Mouse (Mus musculus) forebrain, embryonic 11.5 days (tissue): Measurements from ENCODE around the gene Rnft2. TPM values are rescaled to one million over a fixed set of nuclear protein-coding genes. Genes with fewer than 3 reads are reported as not detected.

ENCODE experiments used
- ATAC-seq: fragments of 200-750 bp; cut with Nextera tagmentation; replicated peaks from 2 replicates; pipeline ENCODE4 v1.8.0; 2017; ENCODE audit warnings: moderate TSS enrichment; ENCODE audit not compliant: low FRiP score
- DNase-seq: peaks from one replicate; pipeline ENCODE4 v3.0.0-alpha.2; 2017; ENCODE audit warnings: low spot score
- H3K27ac ChIP-seq: fragments of 300-500 bp; sonication (generic); 2 replicates; pipeline ENCODE4 v1.5.1; 2014; ENCODE audit warnings: low read depth, low read length
- H3K27me3 ChIP-seq: fragments of 300-500 bp; sonication (generic); 2 replicates; pipeline ENCODE4 v1.6.1; 2014; ENCODE audit warnings: mild to moderate bottlenecking, low read length, mixed read lengths; ENCODE audit not compliant: control insufficient read depth, insufficient read depth
- H3K36me3 ChIP-seq: fragments of 300-500 bp; sonication (generic); 2 replicates; pipeline ENCODE4 v1.6.1; 2014; ENCODE audit warnings: mild to moderate bottlenecking, low read length, moderate library complexity, mixed read lengths; ENCODE audit not compliant: control insufficient read depth, insufficient read depth
- H3K4me1 ChIP-seq: fragments of 300-500 bp; sonication (generic); replicated peaks from 2 replicates; pipeline ENCODE4 v1.6.1; 2014; ENCODE audit warnings: low read length, mixed read lengths; ENCODE audit not compliant: control insufficient read depth, insufficient read depth
- H3K4me2 ChIP-seq: fragments of 300-500 bp; sonication (generic); 2 replicates; pipeline ENCODE4 v1.6.1; 2014; ENCODE audit warnings: low read depth, mild to moderate bottlenecking, low read length, moderate library complexity, mixed read lengths; ENCODE audit not compliant: severe bottlenecking
- H3K4me3 ChIP-seq: fragments of 300-500 bp; sonication (generic); 2 replicates; pipeline ENCODE4 v1.5.1; 2014; ENCODE audit warnings: low read depth, low read length
- H3K9ac ChIP-seq: fragments of 300-500 bp; sonication (generic); 2 replicates; pipeline ENCODE4 v1.6.1; 2014; ENCODE audit warnings: low read length
- H3K9me3 ChIP-seq: fragments of 300-500 bp; sonication (generic); 2 replicates; pipeline ENCODE4 v1.6.1; 2016; ENCODE audit warnings: low read length, mixed read lengths; ENCODE audit not compliant: control insufficient read depth
- WGBS: fragments of 180-500 bp; shearing (Covaris S2); extraction: QIAGEN DNeasy Blood & Tissue Kit; methylation state at CpG from one replicate; pipeline ENCODE4 v1.1.7; 2014; 5-methylcytosine and 5-hydroxymethylcytosine counted together
- polyA plus RNA-seq: library from polyadenylated mRNA; unstranded; fragments of >200 nt; fragmentation: Nextera tagmentation; extraction: Ambion mirVana; gene quantifications from 2 replicates; pipeline ENCODE4 v1.2.1, GENCODE M21; 2014

The Rnft2 gene
- polyA plus RNA-seq, 1 experiment from 2014 or later, result 6.2 TPM

GRCm38 (mm10) chr5:118260055-118260454 is 15.1 kb upstream of the Rnft2 start:
- WGBS, result 88% methylated on average over 10 of the region's 10 CpGs
- DNase-seq (no peak), ATAC-seq (no peak)
- Histone ChIP-seq H3K4me3 (no peak overlapping the region), H3K27me3 (no peaks in the 10 kb centered on the region), H3K27ac (no peak overlapping the region), H3K36me3 (peaks cover 6% of the 10 kb centered on the region; the same call in 1 of the 2 replicates), H3K4me2 (no peak overlapping the region), H3K4me1 (no peaks in the 10 kb centered on the region), H3K9me3 (no peaks in the 10 kb centered on the region), H3K9ac (no peak overlapping the region)

GRCm38 (mm10) chr5:118259636-118260035 is 14.7 kb upstream of the Rnft2 start:
- no peak for ATAC-seq
- no peak for DNase-seq
- 86% methylated on average over 6 of the region's 6 CpGs for WGBS
- H3K4me1 ChIP-seq, result no peaks in the 10 kb centered on the region
- H3K4me2 ChIP-seq, result no peak overlapping the region
- no peaks in the 10 kb centered on the region for H3K27me3 ChIP-seq
- no peak overlapping the region for H3K4me3 ChIP-seq
- H3K36me3 ChIP-seq, result peaks cover 6% of the 10 kb centered on the region; the same call in 1 of the 2 replicates
- no peak overlapping the region for H3K27ac ChIP-seq
- H3K9ac ChIP-seq, result no peak overlapping the region
- no peaks in the 10 kb centered on the region for H3K9me3 ChIP-seq

- Histone ChIP-seq H3K36me3 (peaks cover 6% of the 10 kb centered on the region; the same call in 1 of the 2 replicates), H3K27me3 (no peaks in the 10 kb centered on the region), H3K9ac (no peak overlapping the region), H3K9me3 (no peaks in the 10 kb centered on the region), H3K4me2 (no peak overlapping the region), H3K4me3 (no peak overlapping the region), H3K4me1 (no peaks in the 10 kb centered on the region), H3K27ac (no peak overlapping the region)
- ATAC-seq, result no peak
- 67% methylated on average over 6 of the region's 6 CpGs for WGBS
- DNase-seq, result no peak
These were observed 14.2 kb upstream of the Rnft2 start for GRCm38 (mm10) chr5:118259152-118259551.

GRCm38 (mm10) chr5:118256981-118257380 is 12.1 kb upstream of the Rnft2 start:
- no peak overlapping the region for H3K9ac ChIP-seq
- peaks cover 6% of the 10 kb centered on the region; the same call in 1 of the 2 replicates for H3K36me3 ChIP-seq
- no peak for ATAC-seq
- no peaks in the 10 kb centered on the region for H3K9me3 ChIP-seq
- H3K27me3 ChIP-seq, result no peaks in the 10 kb centered on the region
- no peaks in the 10 kb centered on the region for H3K4me1 ChIP-seq
- WGBS, result 89% methylated on average over 4 of the region's 4 CpGs
- no peak overlapping the region for H3K4me2 ChIP-seq
- H3K27ac ChIP-seq, result no peak overlapping the region
- no peak for DNase-seq
- H3K4me3 ChIP-seq, result no peak overlapping the region

- 91% methylated on average over 3 of the region's 3 CpGs for WGBS
- H3K9ac ChIP-seq, result no peak overlapping the region
- no peak overlapping the region for H3K27ac ChIP-seq
- no peak for DNase-seq
- no peak overlapping the region for H3K4me2 ChIP-seq
- no peak overlapping the region for H3K4me3 ChIP-seq
- H3K4me1 ChIP-seq, result no peaks in the 10 kb centered on the region
- no peaks in the 10 kb centered on the region for H3K9me3 ChIP-seq
- H3K27me3 ChIP-seq, result no peaks in the 10 kb centered on the region
- peaks cover 3% of the 10 kb centered on the region; the same call in 1 of the 2 replicates for H3K36me3 ChIP-seq
- ATAC-seq, result no peak
These were observed 8.6 kb upstream of the Rnft2 start for GRCm38 (mm10) chr5:118253551-118253950.

GRCm38 (mm10) chr5:118250987-118251386 is 6.1 kb upstream of the Rnft2 start:
- Histone ChIP-seq H3K27ac (no peak overlapping the region), H3K36me3 (no peaks in the 10 kb centered on the region; the same call in 1 of the 2 replicates), H3K27me3 (no peaks in the 10 kb centered on the region), H3K4me2 (no peak overlapping the region), H3K4me3 (no peak overlapping the region), H3K9ac (no peak overlapping the region), H3K9me3 (no peaks in the 10 kb centered on the region), H3K4me1 (peaks cover 5% of the 10 kb centered on the region; the same call in 1 of the 2 replicates)
- DNase-seq, result no peak
- ATAC-seq, result no peak
- 78% methylated on average over 7 of the region's 7 CpGs for WGBS

- Histone ChIP-seq H3K27me3 (no peaks in the 10 kb centered on the region), H3K9ac (no peak overlapping the region), H3K9me3 (no peaks in the 10 kb centered on the region), H3K27ac (no peak overlapping the region), H3K4me1 (peaks cover 8% of the 10 kb centered on the region; the same call in 1 of the 2 replicates), H3K36me3 (no peaks in the 10 kb centered on the region; the same call in 1 of the 2 replicates), H3K4me3 (no peak overlapping the region), H3K4me2 (no peak overlapping the region)
- ATAC-seq (no peak), DNase-seq (no peak)
- WGBS, result 83% methylated on average over 8 of the region's 8 CpGs
These were observed 2.5 kb upstream of the Rnft2 start for GRCm38 (mm10) chr5:118247378-118247777.

- ATAC-seq (no peak; the same call in 1 of the 2 replicates), DNase-seq (peak; percentile 57)
- Histone ChIP-seq H3K36me3 (no peaks in the 10 kb centered on the region; the same call in 1 of the 2 replicates), H3K27me3 (no peaks in the 10 kb centered on the region), H3K4me2 (peak overlapping the region; percentile 73), H3K9ac (peak overlapping the region; percentile 73), H3K27ac (peak overlapping the region; percentile 46; the same call in 1 of the 2 replicates), H3K4me1 (peaks cover 8% of the 10 kb centered on the region; the same call in 1 of the 2 replicates), H3K9me3 (no peaks in the 10 kb centered on the region), H3K4me3 (peak overlapping the region; percentile 70)
- WGBS, result 7% methylated on average over 15 of the region's 15 CpGs
These were observed 841 bp upstream of the Rnft2 start for GRCm38 (mm10) chr5:118245606-118246308.

- ATAC-seq (no peak), DNase-seq (no peak)
- no peaks in the 10 kb centered on the region for H3K4me1 ChIP-seq
- H3K4me2 ChIP-seq, result no peak overlapping the region
- no peaks in the 10 kb centered on the region for H3K27me3 ChIP-seq
- H3K36me3 ChIP-seq, result no peaks in the 10 kb centered on the region; the same call in 1 of the 2 replicates
- no peak overlapping the region for H3K9ac ChIP-seq
- no peaks in the 10 kb centered on the region for H3K9me3 ChIP-seq
- WGBS, result 87% methylated on average over 12 of the region's 12 CpGs
- no peak overlapping the region for H3K27ac ChIP-seq
- H3K4me3 ChIP-seq, result no peak overlapping the region
These were observed 5.2 kb downstream of the Rnft2 start for GRCm38 (mm10) chr5:118239671-118240070.
